Comparison of ENCODE assay signal across 9 mouse cellular contexts in genomic region chr17:79663393-79664105, GRCm38 (mm10). TPM values are rescaled to one million over a fixed set of nuclear protein-coding genes. Genes with fewer than 3 reads are reported as not detected.
A peak's percentile ranks its signal among the peaks of the same experiment; 100 is the strongest.
DNase-seq lines count a peak whose midpoint lies in the region; ATAC-seq lines count a peak whose summit lies in the region.
"Had no signal": no experiment of that assay in that cellular context is flagged by ENCODE, and none has a peak within 500 bp of the region (broad histone marks: within the 10 kb centered on the region; RNA-seq: fewer than 3 reads in every experiment).

No protein-coding gene starts in this region.

- WGBS in limb, embryonic 13.5 days = 10% methylated on average over 3 of the region's 3 CpGs
- WGBS in limb, embryonic 10.5 days = 22% methylated on average over 3 of the region's 3 CpGs

- no peak overlapping the region for H3K27ac ChIP-seq in limb, embryonic 13.5 days
- H3K27ac ChIP-seq in limb, embryonic 10.5 days = no peak overlapping the region

- DNase-seq in cerebellum, postnatal 10 days = peak; percentile 25 to 74
- no peak for DNase-seq in cerebellum, postnatal 4 days (ENCODE audit: low spot score in 2 of 2)
- DNase-seq in limb, embryonic 10.5 days (ENCODE audit: low spot score) = no peak
- DNase-seq in brain, embryonic 18.5 days (ENCODE audit: low read depth, low spot score) = peak; percentile 22
- DNase-seq in lung, postnatal 10 days = peak; percentile 21
- DNase-seq in urinary bladder, adult 18-20 months (ENCODE audit: low spot score in 2 of 2) = no peak

- ATAC-seq in limb, embryonic 13.5 days (ENCODE audit: low FRiP score, low read depth) = 0 out of 2 replicates have a peak, but pooled peaks have one; percentile 19
- no peak for ATAC-seq in monocyte, adult 5-6 weeks (replicated peaks; ENCODE audit: insufficient number of reproducible peaks, low FRiP score, low TSS enrichment, poor library complexity, severe bottlenecking)

- no peaks in the 10 kb centered on the region for H3K9me3 ChIP-seq in limb, embryonic 13.5 days
- H3K9me3 ChIP-seq in limb, embryonic 10.5 days (replicated peaks) = no peaks in the 10 kb centered on the region
- H3K9me3 ChIP-seq: G1E had no signal

- H3K4me1 ChIP-seq in limb, embryonic 13.5 days = no peaks in the 10 kb centered on the region
- H3K4me1 ChIP-seq in limb, embryonic 10.5 days = no peaks in the 10 kb centered on the region

- no peaks in the 10 kb centered on the region for H3K36me3 ChIP-seq in limb, embryonic 13.5 days
- no peaks in the 10 kb centered on the region for H3K36me3 ChIP-seq in limb, embryonic 10.5 days
- H3K36me3 ChIP-seq: G1E had no signal

- no peak overlapping the region for H3K4me3 ChIP-seq in limb, embryonic 13.5 days
- no peak overlapping the region for H3K4me3 ChIP-seq in limb, embryonic 10.5 days

- no peak overlapping the region for H3K4me2 ChIP-seq in limb, embryonic 13.5 days (replicated peaks)

- H3K27me3 ChIP-seq in limb, embryonic 13.5 days = peaks cover 39% of the 10 kb centered on the region
- no peaks in the 10 kb centered on the region for H3K27me3 ChIP-seq in limb, embryonic 10.5 days (ENCODE audit: low read depth, poor library complexity, severe bottlenecking)

- H3K9ac ChIP-seq in limb, embryonic 13.5 days = no peak overlapping the region

RNA-seq across cellular contexts. Expression of gene Cyp1b1, which starts 51.3 kb away (rescaled TPM):
- polyA plus RNA-seq in limb, embryonic 13.5 days (2015; fragmentation: Nextera tagmentation; extraction: Ambion mirVana) = 2.6 and 3.4 TPM in 2 replicates
- 5.0 and 7.5 TPM in 2 replicates for polyA plus RNA-seq in limb, embryonic 10.5 days (2016; fragmentation: Nextera tagmentation; extraction: Ambion mirVana)
- not detected in 3 replicates for total RNA-seq in monocyte, adult 5-6 weeks (2017)
- polyA plus RNA-seq: G1E had no signal

RNA-seq across cellular contexts. Expression of gene Rmdn2, which starts 51.9 kb away (rescaled TPM):
- polyA plus RNA-seq in limb, embryonic 13.5 days (2015; fragmentation: Nextera tagmentation; extraction: Ambion mirVana) = 10.7 and 12.5 TPM in 2 replicates
- 7.2 and 10.0 TPM in 2 replicates for polyA plus RNA-seq in limb, embryonic 10.5 days (2016; fragmentation: Nextera tagmentation; extraction: Ambion mirVana)
- 10.2 to 15.0 TPM (median 12.8 TPM) in 3 replicates for total RNA-seq in monocyte, adult 5-6 weeks (2017)

Comparison
In these comparisons a context has a peak if more than half of its experiments do, and no peak if none do; other contexts are left out.
1. DNase-seq: peak in cerebellum, postnatal 10 days (2 of 2), brain, embryonic 18.5 days (single experiment) and lung, postnatal 10 days (single experiment); none in cerebellum, postnatal 4 days (0 of 2), limb, embryonic 10.5 days (single experiment) and urinary bladder, adult 18-20 months (0 of 2).